Mouse (Mus musculus): ENCODE measurements at regions not wholly inside any gene's neighbourhood (a gene's known extent, or its start where the extent isn't known, plus 50 kb on each side); places are given as distances from the start of the nearest gene placed in this dataset.

DNA sequence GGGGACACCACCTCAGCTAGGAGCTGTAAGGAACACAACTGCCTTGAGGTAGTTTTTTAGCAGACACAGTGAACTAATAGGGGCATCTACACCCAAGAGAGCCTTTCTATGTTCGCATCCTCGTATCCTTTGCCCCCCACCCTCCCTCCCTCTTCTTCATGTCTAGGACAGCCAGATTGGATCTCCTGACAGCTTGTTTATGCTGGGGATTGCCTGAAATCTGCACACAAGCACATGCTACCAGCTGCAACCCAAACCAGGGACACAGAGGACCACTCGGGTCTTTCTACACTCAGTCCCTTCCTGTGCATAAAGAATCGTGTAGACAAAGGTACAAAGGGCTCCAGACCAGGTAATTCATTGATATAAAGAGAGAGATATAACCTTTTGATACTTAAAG lies 159.3 kb downstream of the Gipc2 start:
- H3K9me3 ChIP-seq (replicated peaks; ENCODE audit: control insufficient read depth, low read length): no peaks in the 10 kb centered on the region
- ATAC-seq (replicated peaks; ENCODE audit: insufficient number of reproducible peaks, low FRiP score, low TSS enrichment): no peak
- no peak overlapping the region for H3K4me2 ChIP-seq
- H3K4me1 ChIP-seq (ENCODE audit: control insufficient read depth, insufficient read depth, low read length): no peaks in the 10 kb centered on the region
- 84% methylated on average over 4 of the region's 4 CpGs for WGBS (ENCODE audit: insufficient replicate concordance)
- H3K27ac ChIP-seq (ENCODE audit: low read depth, low read length): no peak overlapping the region
- no peaks in the 10 kb centered on the region for H3K36me3 ChIP-seq (ENCODE audit: control insufficient read depth, insufficient read depth, low read length)
- no peak overlapping the region for H3K9ac ChIP-seq (ENCODE audit: low read depth, low read length)
- no peak overlapping the region for H3K4me3 ChIP-seq (ENCODE audit: low read depth, low read length)
- no peaks in the 10 kb centered on the region for H3K27me3 ChIP-seq (ENCODE audit: control insufficient read depth, insufficient read depth, low read length)

DNA sequence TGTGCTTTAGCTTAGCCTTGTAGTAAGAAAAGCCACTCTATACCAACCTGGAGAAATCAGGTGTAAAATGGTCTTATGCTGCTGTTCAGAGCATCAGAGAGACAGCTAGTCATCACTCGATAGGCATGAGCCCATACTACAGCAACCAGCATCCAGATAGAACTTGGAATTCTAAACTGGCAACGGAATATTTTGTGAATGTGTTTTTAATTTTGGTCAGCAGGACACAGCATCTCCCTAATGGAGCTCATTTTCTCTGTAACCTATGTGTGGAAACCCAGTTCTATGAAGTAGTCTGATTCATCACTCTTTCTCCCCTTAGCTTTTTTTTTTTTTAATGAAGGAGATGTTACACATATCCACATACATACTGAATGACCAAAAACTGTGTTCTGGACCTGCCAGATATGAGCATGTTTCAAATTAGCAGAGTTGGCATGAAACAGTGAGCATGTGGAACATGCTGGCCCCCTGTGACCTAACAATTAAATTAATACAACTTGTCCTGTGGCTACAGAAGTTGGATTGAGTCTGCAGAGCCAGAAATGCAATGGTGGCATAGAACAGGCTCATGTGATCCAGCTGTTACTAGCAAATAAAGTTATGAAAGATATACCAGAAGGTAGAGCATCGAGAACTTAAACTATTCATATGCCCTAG lies 160.5 kb downstream of the Gipc2 start:
- no peak overlapping the region for H3K4me2 ChIP-seq
- H3K27ac ChIP-seq (ENCODE audit: low read depth, low read length): no peak overlapping the region
- no peak for ATAC-seq (replicated peaks; ENCODE audit: insufficient number of reproducible peaks, low FRiP score, low TSS enrichment)
- H3K9ac ChIP-seq (ENCODE audit: low read depth, low read length): no peak overlapping the region
- no peaks in the 10 kb centered on the region for H3K4me1 ChIP-seq (ENCODE audit: control insufficient read depth, insufficient read depth, low read length)
- 78% methylated on average over 3 of the region's 3 CpGs for WGBS (ENCODE audit: insufficient replicate concordance)
- no peaks in the 10 kb centered on the region for H3K27me3 ChIP-seq (ENCODE audit: control insufficient read depth, insufficient read depth, low read length)
- no peak overlapping the region for H3K4me3 ChIP-seq (ENCODE audit: low read depth, low read length)
- H3K9me3 ChIP-seq (replicated peaks; ENCODE audit: control insufficient read depth, low read length): no peaks in the 10 kb centered on the region
- no peaks in the 10 kb centered on the region for H3K36me3 ChIP-seq (ENCODE audit: control insufficient read depth, insufficient read depth, low read length)

DNA sequence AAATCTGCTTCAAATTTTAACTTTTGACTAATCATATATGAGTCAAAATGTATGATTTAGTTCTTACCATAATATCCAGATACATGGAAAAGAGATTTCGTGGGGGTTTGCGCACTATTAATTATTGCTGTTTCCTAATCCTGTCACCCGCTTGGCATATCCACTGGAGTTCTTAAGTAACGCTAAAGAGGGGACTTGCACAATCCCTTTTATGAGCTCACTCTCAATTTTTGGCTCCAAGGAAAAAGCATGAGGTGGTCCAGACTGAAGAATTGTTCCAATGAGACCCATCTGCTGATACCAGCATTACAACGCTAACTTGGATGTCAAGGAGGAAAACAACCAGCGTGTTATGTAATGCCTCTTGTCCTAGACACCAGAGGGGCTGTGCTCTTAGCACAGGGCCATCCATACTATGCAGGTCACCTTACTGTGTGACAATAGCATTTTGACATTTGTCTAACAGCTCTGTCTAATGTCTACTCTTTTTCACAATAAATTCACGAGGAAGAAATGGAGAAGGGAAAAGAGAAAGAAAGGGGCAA lies 161.5 kb downstream of the Gipc2 start:
- Histone ChIP-seq H3K27me3 (ENCODE audit: control insufficient read depth, insufficient read depth, low read length) (no peaks in the 10 kb centered on the region), H3K36me3 (ENCODE audit: control insufficient read depth, insufficient read depth, low read length) (no peaks in the 10 kb centered on the region), H3K9me3 (replicated peaks; ENCODE audit: control insufficient read depth, low read length) (no peaks in the 10 kb centered on the region), H3K4me3 (ENCODE audit: low read depth, low read length) (no peak overlapping the region), H3K9ac (ENCODE audit: low read depth, low read length) (no peak overlapping the region), H3K27ac (ENCODE audit: low read depth, low read length) (no peak overlapping the region), H3K4me1 (ENCODE audit: control insufficient read depth, insufficient read depth, low read length) (no peaks in the 10 kb centered on the region), H3K4me2 (no peak overlapping the region)
- WGBS (ENCODE audit: insufficient replicate concordance): 83% methylated on average over 7 of the region's 7 CpGs
- ATAC-seq (replicated peaks; ENCODE audit: insufficient number of reproducible peaks, low FRiP score, low TSS enrichment): no peak

DNA sequence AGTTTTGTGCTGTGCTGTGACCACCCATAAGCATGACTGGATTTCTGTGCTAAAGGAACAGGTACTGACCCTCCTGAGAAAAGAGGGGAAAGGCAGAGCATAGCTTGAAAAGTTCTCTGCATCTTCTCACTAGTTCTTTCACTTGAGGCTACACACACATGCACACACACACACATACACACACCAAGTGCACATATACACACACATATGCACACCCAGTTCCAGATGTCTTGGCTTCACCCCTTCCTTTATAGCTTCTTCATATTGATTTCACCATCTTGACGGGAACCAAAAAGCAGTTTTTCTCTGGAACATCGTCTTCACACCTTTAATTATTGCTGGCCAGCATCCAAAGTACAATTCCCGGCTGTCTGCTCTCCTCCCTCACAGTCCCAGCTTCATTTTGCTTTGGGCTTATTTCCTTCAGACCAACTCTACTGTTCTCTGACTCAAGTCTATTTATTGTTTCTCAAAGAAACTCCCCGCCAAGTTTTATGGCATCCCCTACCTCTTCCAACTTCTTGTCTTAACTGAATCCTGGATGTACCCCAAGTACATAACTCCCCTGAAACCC lies 160.2 kb upstream of the Ptgfr start:
- WGBS (ENCODE audit: insufficient replicate concordance): 77% methylated on average over 4 of the region's 4 CpGs

DNA sequence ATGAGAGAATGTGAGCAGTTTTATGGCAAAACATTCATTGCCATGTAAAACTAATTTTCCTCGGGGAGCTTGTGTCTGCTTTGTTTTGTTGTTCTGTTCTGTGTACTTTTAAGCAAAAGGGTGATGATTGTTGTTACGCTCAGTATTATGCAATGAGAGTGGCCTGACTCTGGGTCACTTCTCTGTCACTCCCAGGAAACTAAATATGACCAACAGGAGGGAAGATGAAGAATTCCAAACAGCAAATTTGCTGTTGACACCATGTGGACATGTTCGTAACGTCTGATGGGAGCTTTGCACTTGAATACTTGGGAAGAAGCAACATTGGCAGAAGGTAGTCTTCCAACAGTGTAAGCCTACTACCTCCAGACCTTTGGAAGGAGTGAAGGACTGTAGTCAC lies 159.7 kb upstream of the Ptgfr start:
- Histone ChIP-seq H3K27me3 (ENCODE audit: control insufficient read depth, insufficient read depth, low read length) (no peaks in the 10 kb centered on the region), H3K9ac (ENCODE audit: low read depth, low read length) (no peak overlapping the region), H3K27ac (ENCODE audit: low read depth, low read length) (no peak overlapping the region), H3K36me3 (ENCODE audit: control insufficient read depth, insufficient read depth, low read length) (no peaks in the 10 kb centered on the region), H3K4me1 (ENCODE audit: control insufficient read depth, insufficient read depth, low read length) (no peaks in the 10 kb centered on the region), H3K9me3 (replicated peaks; ENCODE audit: control insufficient read depth, low read length) (no peaks in the 10 kb centered on the region), H3K4me2 (no peak overlapping the region), H3K4me3 (ENCODE audit: low read depth, low read length) (no peak overlapping the region)
- ATAC-seq (replicated peaks; ENCODE audit: insufficient number of reproducible peaks, low FRiP score, low TSS enrichment): no peak
- WGBS (ENCODE audit: insufficient replicate concordance): 81% methylated on average over 4 of the region's 4 CpGs

More for the DNA sequence above, 160.2 kb upstream of the Ptgfr start:
- H3K4me2 ChIP-seq: no peak overlapping the region
- H3K27me3 ChIP-seq (ENCODE audit: control insufficient read depth, insufficient read depth, low read length): no peaks in the 10 kb centered on the region
- no peak overlapping the region for H3K4me3 ChIP-seq (ENCODE audit: low read depth, low read length)
- H3K27ac ChIP-seq (ENCODE audit: low read depth, low read length): no peak overlapping the region
- no peak for ATAC-seq (replicated peaks; ENCODE audit: insufficient number of reproducible peaks, low FRiP score, low TSS enrichment)
- H3K4me1 ChIP-seq (ENCODE audit: control insufficient read depth, insufficient read depth, low read length): no peaks in the 10 kb centered on the region
- no peaks in the 10 kb centered on the region for H3K9me3 ChIP-seq (replicated peaks; ENCODE audit: control insufficient read depth, low read length)
- H3K9ac ChIP-seq (ENCODE audit: low read depth, low read length): no peak overlapping the region
- no peaks in the 10 kb centered on the region for H3K36me3 ChIP-seq (ENCODE audit: control insufficient read depth, insufficient read depth, low read length)

DNA sequence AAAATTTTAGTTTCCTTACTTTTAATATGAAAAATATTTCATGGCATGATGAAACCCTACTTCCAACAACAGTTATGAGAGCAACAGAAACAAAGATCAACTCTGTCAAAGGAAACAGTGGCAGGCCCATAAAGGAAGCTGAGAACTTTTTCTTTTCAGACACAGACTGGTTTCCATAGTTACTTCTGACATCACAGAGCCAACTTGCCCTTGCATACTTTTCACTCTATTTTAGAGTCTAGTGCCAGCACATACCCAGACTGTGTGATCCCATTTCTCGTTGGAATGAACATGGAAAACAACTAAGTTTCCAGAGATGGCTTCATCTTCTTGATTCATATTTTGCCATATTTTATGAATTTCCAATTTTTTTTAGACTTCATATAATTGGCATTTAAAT lies 150.8 kb upstream of the Ptgfr start:
- ATAC-seq (replicated peaks; ENCODE audit: insufficient number of reproducible peaks, low FRiP score, low TSS enrichment): no peak

DNA sequence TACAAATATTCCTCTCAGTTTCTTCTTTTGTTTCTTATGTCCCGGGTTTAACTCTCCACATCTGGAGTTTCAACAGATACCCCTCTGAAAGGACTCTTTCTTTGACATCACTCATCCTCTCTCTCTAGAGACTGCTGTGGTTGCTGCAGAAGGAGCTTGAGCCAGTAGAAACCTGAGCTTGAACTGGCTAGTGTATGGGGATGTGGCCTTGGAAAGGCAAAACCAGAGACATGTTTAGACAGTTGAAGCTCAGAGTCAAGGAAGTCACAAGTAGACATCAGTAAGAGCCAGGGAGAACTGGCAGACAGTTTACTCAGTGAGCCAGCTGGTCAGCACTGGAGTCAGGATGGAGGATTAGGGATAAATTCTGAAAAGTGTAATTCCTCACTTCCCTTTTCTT lies 140.7 kb upstream of the Ptgfr start:
- H3K4me1 ChIP-seq (ENCODE audit: control insufficient read depth, insufficient read depth, low read length): no peaks in the 10 kb centered on the region
- no peaks in the 10 kb centered on the region for H3K27me3 ChIP-seq (ENCODE audit: control insufficient read depth, insufficient read depth, low read length)
- H3K4me2 ChIP-seq: no peak overlapping the region
- ATAC-seq (replicated peaks; ENCODE audit: insufficient number of reproducible peaks, low FRiP score, low TSS enrichment): no peak
- WGBS (ENCODE audit: insufficient replicate concordance): 37% methylated on average over 1 of the region's 1 CpGs
- H3K9ac ChIP-seq (ENCODE audit: low read depth, low read length): no peak overlapping the region
- H3K9me3 ChIP-seq (replicated peaks; ENCODE audit: control insufficient read depth, low read length): no peaks in the 10 kb centered on the region
- H3K36me3 ChIP-seq (ENCODE audit: control insufficient read depth, insufficient read depth, low read length): no peaks in the 10 kb centered on the region
- no peak overlapping the region for H3K27ac ChIP-seq (ENCODE audit: low read depth, low read length)
- no peak overlapping the region for H3K4me3 ChIP-seq (ENCODE audit: low read depth, low read length)

More for the DNA sequence above, 150.8 kb upstream of the Ptgfr start:
- H3K36me3 ChIP-seq (ENCODE audit: control insufficient read depth, insufficient read depth, low read length): no peaks in the 10 kb centered on the region
- no peaks in the 10 kb centered on the region for H3K4me1 ChIP-seq (ENCODE audit: control insufficient read depth, insufficient read depth, low read length)
- WGBS (ENCODE audit: insufficient replicate concordance): 71% methylated on average over 1 of the region's 1 CpGs
- no peak overlapping the region for H3K4me2 ChIP-seq
- H3K9me3 ChIP-seq (replicated peaks; ENCODE audit: control insufficient read depth, low read length): no peaks in the 10 kb centered on the region
- H3K4me3 ChIP-seq (ENCODE audit: low read depth, low read length): no peak overlapping the region
- H3K9ac ChIP-seq (ENCODE audit: low read depth, low read length): no peak overlapping the region
- H3K27me3 ChIP-seq (ENCODE audit: control insufficient read depth, insufficient read depth, low read length): no peaks in the 10 kb centered on the region
- no peak overlapping the region for H3K27ac ChIP-seq (ENCODE audit: low read depth, low read length)

DNA sequence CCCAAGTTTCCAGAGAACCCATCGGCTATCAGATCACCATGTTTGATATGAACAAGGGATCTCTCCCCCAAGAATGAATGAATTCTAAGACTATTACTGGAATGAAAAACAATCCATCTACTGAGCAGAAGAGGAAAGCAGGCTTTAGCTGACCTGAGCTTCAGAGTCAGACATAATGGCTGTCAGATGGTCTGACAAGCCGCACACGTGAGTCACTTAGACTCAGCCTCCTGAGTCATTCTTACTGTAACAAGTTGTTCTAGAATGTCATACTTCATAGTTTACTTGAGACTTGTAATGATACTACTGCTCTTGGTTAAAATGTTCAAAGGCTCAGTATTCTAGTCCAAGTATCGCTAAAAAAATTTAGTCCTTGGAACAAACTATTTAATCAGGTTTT lies 140.2 kb upstream of the Ptgfr start:
- no peak overlapping the region for H3K4me3 ChIP-seq (ENCODE audit: low read depth, low read length)
- no peak for ATAC-seq (replicated peaks; ENCODE audit: insufficient number of reproducible peaks, low FRiP score, low TSS enrichment)
- H3K36me3 ChIP-seq (ENCODE audit: control insufficient read depth, insufficient read depth, low read length): no peaks in the 10 kb centered on the region
- no peaks in the 10 kb centered on the region for H3K4me1 ChIP-seq (ENCODE audit: control insufficient read depth, insufficient read depth, low read length)
- H3K27me3 ChIP-seq (ENCODE audit: control insufficient read depth, insufficient read depth, low read length): no peaks in the 10 kb centered on the region
- H3K27ac ChIP-seq (ENCODE audit: low read depth, low read length): no peak overlapping the region
- no peak overlapping the region for H3K9ac ChIP-seq (ENCODE audit: low read depth, low read length)
- WGBS (ENCODE audit: insufficient replicate concordance): 75% methylated on average over 4 of the region's 4 CpGs
- H3K4me2 ChIP-seq: no peak overlapping the region
- no peaks in the 10 kb centered on the region for H3K9me3 ChIP-seq (replicated peaks; ENCODE audit: control insufficient read depth, low read length)

DNA sequence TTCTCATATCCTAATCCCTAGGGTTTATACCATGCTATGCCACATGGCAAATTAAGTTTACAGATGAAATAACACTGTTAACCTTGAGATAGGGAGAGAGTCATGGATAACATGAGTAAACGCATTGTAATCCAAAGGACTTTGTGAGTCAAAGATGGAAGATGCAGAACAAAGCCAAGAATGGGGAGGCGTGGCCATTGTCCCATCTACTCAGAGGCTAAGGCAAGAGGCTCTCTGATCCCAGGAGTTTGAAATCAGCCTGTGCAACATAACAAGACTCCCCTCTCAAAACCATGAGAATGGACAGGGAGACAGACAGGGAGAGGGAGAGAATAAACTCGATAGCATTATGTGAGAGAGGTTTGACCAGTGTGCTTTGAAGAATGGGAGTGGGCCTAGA lies 112.4 kb upstream of the Ptgfr start:
- Histone ChIP-seq H3K9ac (ENCODE audit: low read depth, low read length) (no peak overlapping the region), H3K4me2 (no peak overlapping the region), H3K9me3 (replicated peaks; ENCODE audit: control insufficient read depth, low read length) (no peaks in the 10 kb centered on the region), H3K4me3 (ENCODE audit: low read depth, low read length) (no peak overlapping the region), H3K4me1 (ENCODE audit: control insufficient read depth, insufficient read depth, low read length) (no peaks in the 10 kb centered on the region), H3K27me3 (ENCODE audit: control insufficient read depth, insufficient read depth, low read length) (no peaks in the 10 kb centered on the region), H3K27ac (ENCODE audit: low read depth, low read length) (no peak overlapping the region), H3K36me3 (ENCODE audit: control insufficient read depth, insufficient read depth, low read length) (no peaks in the 10 kb centered on the region)
- no peak for ATAC-seq (replicated peaks; ENCODE audit: insufficient number of reproducible peaks, low FRiP score, low TSS enrichment)
- WGBS (ENCODE audit: insufficient replicate concordance): 69% methylated on average over 3 of the region's 3 CpGs

Measured in heart, embryonic 11.5 days (tissue).